Mouse (Mus musculus) intestine, embryonic 14.5 days (tissue): ENCODE data around the gene Nsd1. TPM values are rescaled to one million over a fixed set of nuclear protein-coding genes. Genes with fewer than 3 reads are reported as not detected.

Experiments
- ATAC-seq: fragments of 200-750 bp; cut with Nextera tagmentation; replicated peaks from 2 replicates; pipeline ENCODE4 v1.8.0; 2017; ENCODE audit warnings: low read depth, moderate number of reproducible peaks, moderate TSS enrichment, moderate library complexity; ENCODE audit not compliant: low FRiP score, low TSS enrichment
- DNase-seq: peaks from one replicate; pipeline ENCODE4 v3.0.0-alpha.2; 2018; ENCODE audit warnings: low spot score
- H3K27ac ChIP-seq: fragments of 300-500 bp; sonication (generic); 2 replicates; pipeline ENCODE4 v1.5.1; 2014; ENCODE audit warnings: low read depth, mild to moderate bottlenecking, control low read depth
- H3K27me3 ChIP-seq: fragments of 300-500 bp; sonication (generic); replicated peaks from 2 replicates; pipeline ENCODE4 v1.6.1; 2014; ENCODE audit warnings: low read length, control low read depth; ENCODE audit not compliant: control insufficient read depth, insufficient read depth
- H3K36me3 ChIP-seq: fragments of 300-500 bp; sonication (generic); 2 replicates; pipeline ENCODE4 v1.6.1; 2014; ENCODE audit warnings: low read length, control low read depth; ENCODE audit not compliant: control insufficient read depth, insufficient read depth
- H3K4me1 ChIP-seq: fragments of 300-500 bp; sonication (generic); replicated peaks from 2 replicates; pipeline ENCODE4 v1.6.1; 2014; ENCODE audit warnings: low read length, control low read depth, mixed read lengths; ENCODE audit not compliant: control insufficient read depth, insufficient read depth
- H3K4me2 ChIP-seq: fragments of 300-500 bp; sonication (generic); 2 replicates; pipeline ENCODE4 v1.6.1; 2014; ENCODE audit warnings: low read length
- H3K4me3 ChIP-seq: fragments of 300-500 bp; sonication (generic); 2 replicates; pipeline ENCODE4 v1.5.1; 2014; ENCODE audit warnings: low read depth, low read length, control low read depth, mixed read lengths
- H3K9ac ChIP-seq: fragments of 300-500 bp; sonication (generic); 2 replicates; pipeline ENCODE4 v1.6.1; 2014; ENCODE audit warnings: mild to moderate bottlenecking, low read length
- H3K9me3 ChIP-seq: fragments of 300-500 bp; sonication (generic); 2 replicates; pipeline ENCODE4 v1.6.1; 2016; ENCODE audit warnings: low read length, control low read depth; ENCODE audit not compliant: control insufficient read depth
- WGBS: fragments of 180-500 bp; shearing (Covaris S2); extraction: QIAGEN DNeasy Blood & Tissue Kit; methylation state at CpG from one replicate; pipeline ENCODE4 v1.1.7; 2014; 5-methylcytosine and 5-hydroxymethylcytosine counted together
- polyA plus RNA-seq: library from polyadenylated mRNA; unstranded; fragments of >200 nt; fragmentation: Nextera tagmentation; extraction: Ambion mirVana; gene quantifications from 2 replicates; pipeline ENCODE4 v1.2.1, GENCODE M21; 2014

Nsd1 gene
- polyA plus RNA-seq, 1 experiment from 2014 or later: 67.5 TPM

- peak overlapping the region; percentile 94 for H3K4me2 ChIP-seq
- ATAC-seq (peak; percentile 25; the same call in 1 of the 2 replicates), DNase-seq (no peak)
- H3K27ac ChIP-seq: peak overlapping the region; percentile 95
- peak overlapping the region; percentile 87 for H3K9ac ChIP-seq
- no peaks in the 10 kb centered on the region for H3K27me3 ChIP-seq
- peaks cover 42% of the 10 kb centered on the region for H3K36me3 ChIP-seq
- peaks cover 13% of the 10 kb centered on the region for H3K4me1 ChIP-seq
- peak overlapping the region; percentile 97 for H3K4me3 ChIP-seq
- under 1% methylated on average over 32 of the region's 32 CpGs for WGBS
- no peaks in the 10 kb centered on the region for H3K9me3 ChIP-seq
Measured at GRCm38 (mm10) chr13:55361974-55362452, 152.4 kb downstream of the Nsd1 start.

GRCm38 (mm10) chr13:55362453-55363060 lies 153.0 kb downstream of the Nsd1 start, which contains the start of gene Lman2:
Lman2 (minus strand) TSS chr13:55362783.
- ATAC-seq (peak; percentile 98), DNase-seq (peak; percentile 95)
- peaks cover 37% of the 10 kb centered on the region for H3K36me3 ChIP-seq
- H3K4me3 ChIP-seq: peak within 1 kb of the TSS; percentile 97
- peak within 1 kb of the TSS; percentile 87 for H3K9ac ChIP-seq
- H3K4me1 ChIP-seq: peaks cover 13% of the 10 kb centered on the region
- H3K9me3 ChIP-seq: no peaks in the 10 kb centered on the region
- peak within 1 kb of the TSS; percentile 95 for H3K27ac ChIP-seq
- H3K4me2 ChIP-seq: peak within 1 kb of the TSS; percentile 94
- WGBS: under 1% methylated on average over 35 of the region's 35 CpGs
- no peaks in the 10 kb centered on the region for H3K27me3 ChIP-seq

Other genes with a start within 250 kb of the Nsd1 start
- 1.3 and 1.6 TPM in 2 replicates for gene Hk3, start 188.4 kb upstream of the Nsd1 start, polyA plus RNA-seq
- 23.8 and 27.8 TPM in 2 replicates for gene Uimc1, start 109.5 kb upstream of the Nsd1 start, polyA plus RNA-seq
- gene Zfp346, start 104.5 kb upstream of the Nsd1 start, polyA plus RNA-seq: 18.9 and 22.0 TPM in 2 replicates
- gene Gm17617, start 76.2 kb upstream of the Nsd1 start, polyA plus RNA-seq: not detected in 2 replicates
- 19.5 and 22.5 TPM in 2 replicates for gene Fgfr4, start 57.1 kb upstream of the Nsd1 start, polyA plus RNA-seq
- gene Prelid1, start 110.7 kb downstream of the Nsd1 start, polyA plus RNA-seq: 586 and 598 TPM in 2 replicates
- 82.6 and 86.0 TPM in 2 replicates for gene Rab24, start 112.2 kb downstream of the Nsd1 start, polyA plus RNA-seq
- gene Mxd3, start 120.0 kb downstream of the Nsd1 start, polyA plus RNA-seq: 30.1 and 30.2 TPM in 2 replicates
- gene Lman2, start 153.0 kb downstream of the Nsd1 start, polyA plus RNA-seq: 99.9 and 104 TPM in 2 replicates
- gene Rgs14, start 159.9 kb downstream of the Nsd1 start, polyA plus RNA-seq: 0.63 and 1.0 TPM in 2 replicates
- gene Slc34a1, start 188.4 kb downstream of the Nsd1 start, polyA plus RNA-seq: not detected in 2 replicates
- not detected in 2 replicates for gene Pfn3, start 205.4 kb downstream of the Nsd1 start, polyA plus RNA-seq
- 0.16 TPM in 1 of 2 replicates, not detected in the other for gene F12, start 217.0 kb downstream of the Nsd1 start, polyA plus RNA-seq
- gene Grk6, start 235.3 kb downstream of the Nsd1 start, polyA plus RNA-seq: 43.4 and 55.1 TPM in 2 replicates